ENCODE assay signal across 31 mouse cellular contexts in genomic region chr17:9200386-9200785, GRCm38 (mm10).
"Had no signal": no experiment of that assay in that cellular context is flagged by ENCODE, and none has a peak within 500 bp of the region (broad histone marks: within the 10 kb centered on the region; RNA-seq: fewer than 3 reads in every experiment).

No protein-coding gene starts in this region.

- H3K4me2 ChIP-seq: limb, embryonic 12.5 days; limb, embryonic 13.5 days; limb, embryonic 15.5 days; liver, embryonic 11.5 days; liver, embryonic 12.5 days; liver, embryonic 13.5 days; liver, embryonic 15.5 days; lung, embryonic 14.5 days; lung, embryonic 15.5 days; midbrain, embryonic 11.5 days; midbrain, embryonic 12.5 days; midbrain, embryonic 13.5 days; midbrain, embryonic 15.5 days had no signal

- H3K9ac ChIP-seq: limb, embryonic 12.5 days; limb, embryonic 13.5 days; limb, embryonic 15.5 days; liver, embryonic 12.5 days; liver, embryonic 13.5 days; liver, embryonic 14.5 days; liver, embryonic 15.5 days; liver, postnatal 0 days; lung, embryonic 14.5 days; lung, embryonic 15.5 days; midbrain, embryonic 12.5 days; midbrain, embryonic 13.5 days; midbrain, embryonic 15.5 days had no signal

- H3K27me3 ChIP-seq: limb, embryonic 12.5 days; limb, embryonic 13.5 days; limb, embryonic 15.5 days; liver, embryonic 12.5 days; liver, embryonic 13.5 days; liver, embryonic 15.5 days; lung, embryonic 15.5 days; megakaryocyte, embryonic 14.5 days; midbrain, embryonic 12.5 days; midbrain, embryonic 13.5 days; midbrain, embryonic 15.5 days had no signal

- H3K4me1 ChIP-seq: limb, embryonic 10.5 days; limb, embryonic 12.5 days; limb, embryonic 13.5 days; limb, embryonic 15.5 days; liver, embryonic 12.5 days; liver, embryonic 13.5 days; liver, embryonic 15.5 days; lung, embryonic 15.5 days; megakaryocyte, embryonic 14.5 days; midbrain, embryonic 15.5 days had no signal

- H3K27ac ChIP-seq: limb, embryonic 10.5 days; limb, embryonic 12.5 days; limb, embryonic 13.5 days; limb, embryonic 15.5 days; liver, embryonic 12.5 days; liver, embryonic 13.5 days; liver, embryonic 14.5 days; liver, embryonic 15.5 days; lung, embryonic 15.5 days; macrophage; midbrain, embryonic 10.5 days; midbrain, embryonic 12.5 days; midbrain, embryonic 13.5 days; midbrain, embryonic 15.5 days had no signal

- ATAC-seq: liver, embryonic 12.5 days; liver, postnatal 0 days; lung, postnatal 0 days; midbrain, embryonic 13.5 days; midbrain, embryonic 15.5 days; midbrain, embryonic 16.5 days had no signal

- H3K4me3 ChIP-seq: limb, embryonic 10.5 days; limb, embryonic 12.5 days; limb, embryonic 13.5 days; limb, embryonic 15.5 days; liver, embryonic 12.5 days; liver, embryonic 13.5 days; liver, embryonic 15.5 days; lung, embryonic 15.5 days; megakaryocyte, embryonic 14.5 days; midbrain, embryonic 10.5 days; midbrain, embryonic 12.5 days; midbrain, embryonic 13.5 days; midbrain, embryonic 15.5 days; myocyte had no signal

- DNase-seq: left cerebral cortex, postnatal 4 days; liver; liver, embryonic 13.5 days; liver, postnatal 0 days; lung, adult 18-20 months; lung, adult 2 months; lung, embryonic 14.5 days; lung, postnatal 10 days; lung, postnatal 14 days; lung, postnatal 36 days; lung, postnatal 4 days; midbrain, embryonic 14.5 days had no signal

- H3K36me3 ChIP-seq: limb, embryonic 10.5 days; limb, embryonic 12.5 days; limb, embryonic 13.5 days; limb, embryonic 15.5 days; liver, embryonic 12.5 days; liver, embryonic 13.5 days; liver, embryonic 15.5 days; lung, embryonic 15.5 days; midbrain, embryonic 10.5 days; midbrain, embryonic 12.5 days; midbrain, embryonic 13.5 days; midbrain, embryonic 15.5 days had no signal

- H3K9me3 ChIP-seq: limb, embryonic 10.5 days; limb, embryonic 12.5 days; limb, embryonic 13.5 days; limb, embryonic 15.5 days; liver, embryonic 12.5 days; liver, embryonic 13.5 days; liver, embryonic 15.5 days; lung, embryonic 15.5 days; megakaryocyte, embryonic 14.5 days; midbrain, embryonic 10.5 days; midbrain, embryonic 12.5 days; midbrain, embryonic 13.5 days; midbrain, embryonic 15.5 days had no signal
